Mouse (Mus musculus) layer of hippocampus, postnatal 25 days (tissue): Measurements from ENCODE around the gene Lamb2. TPM values are rescaled to one million over a fixed set of nuclear protein-coding genes. Genes with fewer than 3 reads are reported as not detected.

Experiments used
- DNase-seq, 2 experiments: peaks; one replicate each; pipeline ENCODE4 v3.0.0; 2022; ENCODE audit warnings: mixed read lengths in 2 of 2, low spot score in 1 of 2; ENCODE audit errors: extremely low spot score in 1 of 2
- total RNA-seq, 2 experiments: library from RNA; stranded (reverse); gene quantifications; 2 replicates each; pipeline ENCODE4 v1.2.3; 2021

Lamb2 gene
- total RNA-seq, 2 experiments from 2014 or later: 25.9 to 27.8 TPM

- DNase-seq: no peak
Observed at GRCm38 (mm10) chr9:108530954-108531353, 51.4 kb downstream of the Lamb2 start.

- no peak for DNase-seq
Observed at GRCm38 (mm10) chr9:108531496-108531895, 52.0 kb downstream of the Lamb2 start.

Other genes with a start within 250 kb of the Lamb2 start
- gene Dag1, start 215.8 kb upstream of the Lamb2 start, total RNA-seq: 10 to 100 TPM; 90.4 to 95.2 TPM
- gene Nicn1, start 189.3 kb upstream of the Lamb2 start, total RNA-seq: 100 to 1,000 TPM in 1 of 2 experiments, 10 to 100 TPM in 1; 93.0 to 121 TPM
- 10 to 100 TPM; 28.5 to 31.6 TPM for gene Amt, start 182.9 kb upstream of the Lamb2 start, total RNA-seq
- gene Rhoa, start 173.6 kb upstream of the Lamb2 start, total RNA-seq: 100 to 1,000 TPM; 167 to 187 TPM
- gene Tcta, start 173.6 kb upstream of the Lamb2 start, total RNA-seq: 10 to 100 TPM; 36.0 to 37.9 TPM
- gene Gpx1, start 140.8 kb upstream of the Lamb2 start, total RNA-seq: 10 to 100 TPM; 64.8 to 76.7 TPM
- gene Usp4, start 131.9 kb upstream of the Lamb2 start, total RNA-seq: 100 to 1,000 TPM; 102 to 108 TPM
- 1 to 10 TPM; 1.4 to 2.4 TPM for gene 1700102P08Rik, start 86.9 kb upstream of the Lamb2 start, total RNA-seq
- gene Ccdc36, start 51.3 kb upstream of the Lamb2 start, total RNA-seq: under 1 TPM; 0.10 to 0.16 TPM
- not detected for gene BC048562, start 43.3 kb upstream of the Lamb2 start, total RNA-seq
- 10 to 100 TPM; 28.4 to 41.1 TPM for gene Ccdc71, start 19.2 kb upstream of the Lamb2 start, total RNA-seq
- gene Klhdc8b, start 18.2 kb upstream of the Lamb2 start, total RNA-seq: 10 to 100 TPM; 17.6 to 21.3 TPM
- gene Usp19, start 10.9 kb downstream of the Lamb2 start, total RNA-seq: 100 to 1,000 TPM; 127 to 155 TPM
- gene Qars, start 28.0 kb downstream of the Lamb2 start, total RNA-seq: 10 to 100 TPM; 76.6 to 82.5 TPM
- gene Qrich1, start 37.1 kb downstream of the Lamb2 start, total RNA-seq: 100 to 1,000 TPM; 133 to 142 TPM
- gene Impdh2, start 80.5 kb downstream of the Lamb2 start, total RNA-seq: 10 to 100 TPM; 60.1 to 62.8 TPM
- 10 to 100 TPM; 54.3 to 70.4 TPM for gene Ndufaf3, start 87.7 kb downstream of the Lamb2 start, total RNA-seq
- gene Dalrd3, start 90.2 kb downstream of the Lamb2 start, total RNA-seq: 100 to 1,000 TPM in 1 of 2 experiments, 10 to 100 TPM in 1; 95.4 to 107 TPM
- 100 to 1,000 TPM; 116 to 134 TPM for gene Wdr6, start 99.0 kb downstream of the Lamb2 start, total RNA-seq
- gene P4htm, start 117.9 kb downstream of the Lamb2 start, total RNA-seq: 10 to 100 TPM; 92.0 to 97.8 TPM
- 10 to 100 TPM; 49.3 to 53.9 TPM for gene Arih2, start 169.7 kb downstream of the Lamb2 start, total RNA-seq
- 10 to 100 TPM; 18.2 to 18.4 TPM for gene Slc25a20, start 182.4 kb downstream of the Lamb2 start, total RNA-seq
- gene Prkar2a, start 209.6 kb downstream of the Lamb2 start, total RNA-seq: 10 to 100 TPM; 38.7 to 38.8 TPM